Comparison of ENCODE assay signal across 10 mouse cellular contexts in genomic region chr9:69712714-69713525, GRCm38 (mm10). TPM values are rescaled to one million over a fixed set of nuclear protein-coding genes. Genes with fewer than 3 reads are reported as not detected.
DNase-seq lines count a peak whose midpoint lies in the region; ATAC-seq and TF ChIP-seq lines count a peak whose summit lies in the region.
"Had no signal": no experiment of that assay in that cellular context is flagged by ENCODE, and none has a peak within 500 bp of the region (broad histone marks: within the 10 kb centered on the region; RNA-seq: fewer than 3 reads in every experiment).

No protein-coding gene starts in this region.

- no peaks in the 10 kb centered on the region for H3K27me3 ChIP-seq in hindbrain, embryonic 10.5 days (ENCODE audit: insufficient read depth, poor library complexity, severe bottlenecking)
- no peaks in the 10 kb centered on the region for H3K27me3 ChIP-seq in hindbrain, postnatal 0 days (ENCODE audit: insufficient read depth, low read length)
- H3K27me3 ChIP-seq: heart, embryonic 15.5 days; liver, embryonic 12.5 days had no signal

- DNase-seq in hindbrain, embryonic 10.5 days (ENCODE audit: low spot score), result peak; percentile 44
- DNase-seq in hindbrain, postnatal 0 days (ENCODE audit: low spot score), result no peak
- peak; percentile 4 for DNase-seq in Muller cell, postnatal 12 days (ENCODE audit: inconsistent ontology term)
- DNase-seq in fat pad, adult 2 months (ENCODE audit: extremely low read depth, low read depth, low spot score), result peak; percentile 46
- peak; percentile 54 to 70 for DNase-seq in lung, postnatal 4 days
- DNase-seq in adrenal gland, adult 2 months, result no peak
- no peak for DNase-seq in thymus, postnatal 4 days
- no peak for DNase-seq in gastrocnemius, adult 18-20 months (ENCODE audit: low spot score)

- 0 out of 2 replicates have a peak overlapping the region, but pooled peaks have one; percentile 6 for H3K4me3 ChIP-seq in hindbrain, embryonic 10.5 days
- no peak overlapping the region for H3K4me3 ChIP-seq in hindbrain, postnatal 0 days (ENCODE audit: low read length)
- H3K4me3 ChIP-seq: heart, embryonic 15.5 days; liver, embryonic 12.5 days had no signal

- no peak overlapping the region for H3K9ac ChIP-seq in hindbrain, postnatal 0 days (replicated peaks; ENCODE audit: low read length)
- H3K9ac ChIP-seq: heart, embryonic 15.5 days; liver, embryonic 12.5 days had no signal

- ATAC-seq in hindbrain, postnatal 0 days, result no peak
- ATAC-seq: liver, embryonic 12.5 days had no signal

- peak overlapping the region; percentile 82 for H3K27ac ChIP-seq in hindbrain, embryonic 10.5 days
- H3K27ac ChIP-seq in hindbrain, postnatal 0 days, result no peak overlapping the region
- H3K27ac ChIP-seq: heart, embryonic 15.5 days; liver, embryonic 12.5 days had no signal

- no peaks in the 10 kb centered on the region for H3K9me3 ChIP-seq in hindbrain, embryonic 10.5 days
- H3K9me3 ChIP-seq in hindbrain, postnatal 0 days (ENCODE audit: low read length), result no peaks in the 10 kb centered on the region
- H3K9me3 ChIP-seq: heart, embryonic 15.5 days; liver, embryonic 12.5 days had no signal

- no peak overlapping the region for H3K4me2 ChIP-seq in hindbrain, postnatal 0 days (ENCODE audit: low read depth, low read length)
- H3K4me2 ChIP-seq: heart, embryonic 15.5 days; liver, embryonic 12.5 days had no signal

- TF ChIP-seq CTCF in hindbrain, postnatal 0 days (IDR thresholded peaks at IDR 0.05; ENCODE audit: low read depth), result no peak

- peaks cover 52% of the 10 kb centered on the region for H3K4me1 ChIP-seq in hindbrain, embryonic 10.5 days (replicated peaks)
- no peaks in the 10 kb centered on the region for H3K4me1 ChIP-seq in hindbrain, postnatal 0 days (ENCODE audit: insufficient read depth, low read length)

- H3K36me3 ChIP-seq in hindbrain, embryonic 10.5 days, result no peaks in the 10 kb centered on the region
- no peaks in the 10 kb centered on the region for H3K36me3 ChIP-seq in hindbrain, postnatal 0 days (ENCODE audit: insufficient read depth, low read length)
- H3K36me3 ChIP-seq: heart, embryonic 15.5 days; liver, embryonic 12.5 days had no signal

- 23% methylated on average over 12 of the region's 12 CpGs for WGBS in hindbrain, embryonic 10.5 days
- WGBS in hindbrain, postnatal 0 days, result 20% methylated on average over 12 of the region's 12 CpGs

RNA-seq across cellular contexts. Expression of gene Foxb1, which starts 47.8 kb away (rescaled TPM):
- 5.7 and 6.8 TPM in 2 replicates for polyA plus RNA-seq in hindbrain, embryonic 10.5 days (2016; fragmentation: Nextera tagmentation; extraction: Ambion mirVana)
- 10.0 and 11.4 TPM in 2 replicates for total RNA-seq in hindbrain, postnatal 0 days (2014; rRNA removed)
- polyA plus RNA-seq in hindbrain, postnatal 0 days (2015; fragmentation: Nextera tagmentation; extraction: Ambion mirVana), result 5.5 and 5.7 TPM in 2 replicates
- not detected for total RNA-seq in adrenal gland, adult 2 months (2021)
- not detected in 2 replicates for polyA plus RNA-seq in adrenal gland, adult 2 months (2012; rRNA removed)
- not detected for total RNA-seq in gastrocnemius, adult 18-20 months (2021)
- polyA plus RNA-seq: heart, embryonic 15.5 days; liver, embryonic 12.5 days had no signal

Comparison
In these comparisons a context has a peak if more than half of its experiments do, and no peak if none do; other contexts are left out.
1. DNase-seq: peak in hindbrain, embryonic 10.5 days (single experiment), Muller cell, postnatal 12 days (single experiment), fat pad, adult 2 months (single experiment) and lung, postnatal 4 days (2 of 2); none in hindbrain, postnatal 0 days (single experiment), adrenal gland, adult 2 months (single experiment), thymus, postnatal 4 days (single experiment) and gastrocnemius, adult 18-20 months (single experiment).
2. RNA of gene Foxb1, which starts 47.8 kb away (total RNA-seq): 10.0 to 11.4 TPM in hindbrain, postnatal 0 days; not detected in adrenal gland, adult 2 months and not detected in gastrocnemius, adult 18-20 months; every median in the first group is over 10 times any median in the second.